In genomic region chr5:122175402-122175801, GRCm38 (mm10) we compare ENCODE assay signal across 21 mouse cellular contexts. TPM values are rescaled to one million over a fixed set of nuclear protein-coding genes. Genes with fewer than 3 reads are reported as not detected.
DNase-seq lines count a peak whose midpoint lies in the region; ATAC-seq and TF ChIP-seq lines count a peak whose summit lies in the region.
"Had no signal": no experiment of that assay in that cellular context is flagged by ENCODE, and none has a peak within 500 bp of the region (broad histone marks: within the 10 kb centered on the region; RNA-seq: fewer than 3 reads in every experiment).

No protein-coding gene starts in this region.

- H3K4me3 ChIP-seq in embryonic facial prominence, embryonic 14.5 days (ENCODE audit: low read depth, low read length): no peak overlapping the region
- H3K4me3 ChIP-seq in embryonic facial prominence, embryonic 10.5 days: no peak overlapping the region
- no peak overlapping the region for H3K4me3 ChIP-seq in kidney, embryonic 14.5 days (ENCODE audit: low read length)
- H3K4me3 ChIP-seq in lung, embryonic 14.5 days (ENCODE audit: low read depth, low read length): no peak overlapping the region
- H3K4me3 ChIP-seq in stomach, postnatal 0 days (ENCODE audit: low read depth, low read length): no peak overlapping the region
- H3K4me3 ChIP-seq: lung, embryonic 15.5 days; stomach, embryonic 15.5 days had no signal

- H3K27ac ChIP-seq in embryonic facial prominence, embryonic 14.5 days (replicated peaks; ENCODE audit: low read depth, low read length): no peak overlapping the region
- no peak overlapping the region for H3K27ac ChIP-seq in embryonic facial prominence, embryonic 10.5 days (replicated peaks)
- no peak overlapping the region for H3K27ac ChIP-seq in kidney, embryonic 14.5 days (ENCODE audit: low read depth, low read length)
- H3K27ac ChIP-seq in lung, embryonic 14.5 days (ENCODE audit: low read depth): no peak overlapping the region
- H3K27ac ChIP-seq in stomach, postnatal 0 days (replicated peaks): no peak overlapping the region
- H3K27ac ChIP-seq: hindbrain, embryonic 14.5 days; lung, embryonic 15.5 days; stomach, embryonic 15.5 days had no signal

- no peaks in the 10 kb centered on the region for H3K4me1 ChIP-seq in embryonic facial prominence, embryonic 14.5 days (ENCODE audit: control insufficient read depth, insufficient read depth, low read length)
- H3K4me1 ChIP-seq in embryonic facial prominence, embryonic 10.5 days: no peaks in the 10 kb centered on the region
- no peaks in the 10 kb centered on the region for H3K4me1 ChIP-seq in kidney, embryonic 14.5 days (ENCODE audit: control insufficient read depth, insufficient read depth, low read length)
- H3K4me1 ChIP-seq in lung, embryonic 14.5 days (ENCODE audit: insufficient read depth): no peaks in the 10 kb centered on the region
- no peaks in the 10 kb centered on the region for H3K4me1 ChIP-seq in stomach, postnatal 0 days (replicated peaks; ENCODE audit: control insufficient read depth, insufficient read depth)
- H3K4me1 ChIP-seq: lung, embryonic 15.5 days; stomach, embryonic 15.5 days had no signal

- H3K27me3 ChIP-seq in embryonic facial prominence, embryonic 14.5 days (replicated peaks; ENCODE audit: control insufficient read depth, insufficient read depth, low read length): no peaks in the 10 kb centered on the region
- no peaks in the 10 kb centered on the region for H3K27me3 ChIP-seq in embryonic facial prominence, embryonic 10.5 days (replicated peaks; ENCODE audit: low read depth, poor library complexity, severe bottlenecking)
- no peaks in the 10 kb centered on the region for H3K27me3 ChIP-seq in kidney, embryonic 14.5 days (ENCODE audit: control insufficient read depth, insufficient read depth, low read length)
- H3K27me3 ChIP-seq in lung, embryonic 14.5 days (ENCODE audit: insufficient read depth, low read length): no peaks in the 10 kb centered on the region
- H3K27me3 ChIP-seq in stomach, postnatal 0 days (ENCODE audit: control insufficient read depth, insufficient read depth, low read length): no peaks in the 10 kb centered on the region
- H3K27me3 ChIP-seq: lung, embryonic 15.5 days; Patski; stomach, embryonic 15.5 days had no signal

- H3K36me3 ChIP-seq in embryonic facial prominence, embryonic 14.5 days (ENCODE audit: control insufficient read depth, insufficient read depth, low read length): peaks cover 64% of the 10 kb centered on the region
- peaks cover 74% of the 10 kb centered on the region for H3K36me3 ChIP-seq in embryonic facial prominence, embryonic 10.5 days (replicated peaks)
- H3K36me3 ChIP-seq in kidney, embryonic 14.5 days (ENCODE audit: control insufficient read depth, insufficient read depth, low read length): peaks cover 51% of the 10 kb centered on the region
- peaks cover 59% of the 10 kb centered on the region for H3K36me3 ChIP-seq in lung, embryonic 14.5 days (ENCODE audit: insufficient read depth)
- peaks cover 34% of the 10 kb centered on the region for H3K36me3 ChIP-seq in stomach, postnatal 0 days (ENCODE audit: control insufficient read depth, insufficient read depth, low read length)

- TF ChIP-seq CTCF in lung, embryonic 14.5 days (IDR thresholded peaks at IDR 0.05; ENCODE audit: low read depth): no peak
- TF ChIP-seq CTCF in stomach, postnatal 0 days (IDR thresholded peaks at IDR 0.05; ENCODE audit: low read depth): no peak

- ATAC-seq in embryonic facial prominence, embryonic 14.5 days (ENCODE audit: low read depth): 0 out of 2 replicates have a peak, but pooled peaks have one; percentile 14
- ATAC-seq in kidney, embryonic 14.5 days (ENCODE audit: low FRiP score, low TSS enrichment): peak; percentile 52
- ATAC-seq in lung, embryonic 14.5 days (ENCODE audit: insufficient read depth): 0 out of 2 replicates have a peak, but pooled peaks have one; percentile 18
- ATAC-seq in stomach, postnatal 0 days (ENCODE audit: low FRiP score, low TSS enrichment): peak; percentile 27; the same call in 1 of the 2 replicates
- ATAC-seq: activated CD4-positive, CD25-positive, alpha-beta regulatory T cell, adult 4 months; forebrain, embryonic 16.5 days; Patski had no signal

- no peak overlapping the region for H3K9ac ChIP-seq in embryonic facial prominence, embryonic 14.5 days (ENCODE audit: low read depth, low read length)
- H3K9ac ChIP-seq in kidney, embryonic 14.5 days (ENCODE audit: low read depth, low read length): no peak overlapping the region
- H3K9ac ChIP-seq in lung, embryonic 14.5 days: no peak overlapping the region
- H3K9ac ChIP-seq in stomach, postnatal 0 days (ENCODE audit: low read length): no peak overlapping the region
- H3K9ac ChIP-seq: hindbrain, embryonic 14.5 days; lung, embryonic 15.5 days; stomach, embryonic 15.5 days had no signal

- H3K9me3 ChIP-seq in embryonic facial prominence, embryonic 14.5 days (ENCODE audit: control insufficient read depth, low read length): no peaks in the 10 kb centered on the region
- no peaks in the 10 kb centered on the region for H3K9me3 ChIP-seq in embryonic facial prominence, embryonic 10.5 days
- no peaks in the 10 kb centered on the region for H3K9me3 ChIP-seq in kidney, embryonic 14.5 days (ENCODE audit: control insufficient read depth, low read length)
- no peaks in the 10 kb centered on the region for H3K9me3 ChIP-seq in lung, embryonic 14.5 days (ENCODE audit: low read depth, low read length)
- no peaks in the 10 kb centered on the region for H3K9me3 ChIP-seq in stomach, postnatal 0 days (ENCODE audit: control insufficient read depth, low read length)
- H3K9me3 ChIP-seq: lung, embryonic 15.5 days; stomach, embryonic 15.5 days had no signal

- TF ChIP-seq EP300 in stomach, postnatal 0 days (optimal IDR thresholded peaks at IDR 0.05): no peak

- no peak for DNase-seq in embryonic facial prominence, embryonic 14.5 days (ENCODE audit: low spot score)
- DNase-seq in embryonic facial prominence, embryonic 10.5 days (ENCODE audit: low spot score): no peak
- no peak for DNase-seq in kidney, postnatal 14 days
- DNase-seq in lung, embryonic 14.5 days: no peak
- no peak for DNase-seq in lung, postnatal 4 days
- no peak for DNase-seq in stomach, postnatal 0 days (ENCODE audit: low spot score)
- DNase-seq: adrenal gland, postnatal 36 days; heart, adult 18-20 months; kidney, adult 2 months; layer of hippocampus, adult 9-11 months; right cerebral cortex, adult 18-20 months had no signal

- no peak overlapping the region for H3K4me2 ChIP-seq in embryonic facial prominence, embryonic 14.5 days (ENCODE audit: low read depth, low read length)
- H3K4me2 ChIP-seq in kidney, embryonic 14.5 days (replicated peaks; ENCODE audit: low read depth, low read length): no peak overlapping the region
- H3K4me2 ChIP-seq in lung, embryonic 14.5 days: no peak overlapping the region
- no peak overlapping the region for H3K4me2 ChIP-seq in stomach, postnatal 0 days (replicated peaks; ENCODE audit: low read depth)
- H3K4me2 ChIP-seq: hindbrain, embryonic 14.5 days; lung, embryonic 15.5 days; stomach, embryonic 15.5 days had no signal

- WGBS in embryonic facial prominence, embryonic 14.5 days: 73% methylated on average over 2 of the region's 2 CpGs
- WGBS in embryonic facial prominence, embryonic 10.5 days: 76% methylated on average over 2 of the region's 2 CpGs
- 38% methylated on average over 2 of the region's 2 CpGs for WGBS in kidney, embryonic 14.5 days
- WGBS in lung, embryonic 14.5 days: 56% methylated on average over 2 of the region's 2 CpGs
- WGBS in stomach, postnatal 0 days: 51% methylated on average over 2 of the region's 2 CpGs

RNA-seq across cellular contexts. Expression of gene Ppp1cc, which starts 17.3 kb away (rescaled TPM):
- polyA plus RNA-seq in embryonic facial prominence, embryonic 14.5 days (2014; fragmentation: Nextera tagmentation; extraction: Ambion mirVana): 222 and 231 TPM in 2 replicates
- polyA plus RNA-seq in embryonic facial prominence, embryonic 10.5 days (2016; fragmentation: Nextera tagmentation; extraction: Ambion mirVana): 296 and 318 TPM in 2 replicates
- polyA plus RNA-seq in kidney, embryonic 14.5 days (2014; fragmentation: Nextera tagmentation; extraction: Ambion mirVana): 281 and 296 TPM in 2 replicates
- polyA plus RNA-seq in lung, embryonic 14.5 days (2014; fragmentation: Nextera tagmentation; extraction: Ambion mirVana): 276 and 293 TPM in 2 replicates
- 104 and 112 TPM in 2 replicates for polyA plus RNA-seq in stomach, postnatal 0 days (2015; fragmentation: Nextera tagmentation; extraction: Ambion mirVana)

RNA-seq across cellular contexts. Expression of gene Hvcn1, which starts 31.2 kb away (rescaled TPM):
- 7.9 and 12.3 TPM in 2 replicates for polyA plus RNA-seq in embryonic facial prominence, embryonic 14.5 days (2014; fragmentation: Nextera tagmentation; extraction: Ambion mirVana)
- 14.6 and 15.8 TPM in 2 replicates for polyA plus RNA-seq in embryonic facial prominence, embryonic 10.5 days (2016; fragmentation: Nextera tagmentation; extraction: Ambion mirVana)
- 12.7 TPM in 2 replicates for polyA plus RNA-seq in kidney, embryonic 14.5 days (2014; fragmentation: Nextera tagmentation; extraction: Ambion mirVana)
- polyA plus RNA-seq in lung, embryonic 14.5 days (2014; fragmentation: Nextera tagmentation; extraction: Ambion mirVana): 6.1 and 8.2 TPM in 2 replicates
- polyA plus RNA-seq in stomach, postnatal 0 days (2015; fragmentation: Nextera tagmentation; extraction: Ambion mirVana): 2.8 and 3.1 TPM in 2 replicates

RNA-seq across cellular contexts. Expression of gene Ccdc63, which starts 34.8 kb away (rescaled TPM):
- 0.43 TPM in 1 of 2 replicates, not detected in the other for polyA plus RNA-seq in embryonic facial prominence, embryonic 14.5 days (2014; fragmentation: Nextera tagmentation; extraction: Ambion mirVana)
- polyA plus RNA-seq in embryonic facial prominence, embryonic 10.5 days (2016; fragmentation: Nextera tagmentation; extraction: Ambion mirVana): not detected in 2 replicates
- polyA plus RNA-seq in kidney, embryonic 14.5 days (2014; fragmentation: Nextera tagmentation; extraction: Ambion mirVana): 0.31 and 0.36 TPM in 2 replicates
- 0.33 TPM in 1 of 2 replicates, not detected in the other for polyA plus RNA-seq in lung, embryonic 14.5 days (2014; fragmentation: Nextera tagmentation; extraction: Ambion mirVana)
- polyA plus RNA-seq in stomach, postnatal 0 days (2015; fragmentation: Nextera tagmentation; extraction: Ambion mirVana): 0.07 TPM in 2 replicates
- polyA plus RNA-seq: C2C12; embryonic facial prominence, embryonic 11.5 days; forebrain, embryonic 16.5 days; lung, embryonic 15.5 days; midbrain, postnatal 0 days; Patski; stomach, embryonic 15.5 days had no signal
